Mouse (Mus musculus) layer of hippocampus, adult 2 months (tissue): ENCODE data around the gene Kdelr1. TPM values are rescaled to one million over a fixed set of nuclear protein-coding genes. Genes with fewer than 3 reads are reported as not detected.
"Not testable (repeated sequence)": the region's sequence is repeated elsewhere in the genome, so short reads cannot be mapped to it uniquely, and the experiment has no call there.

Experiments
- DNase-seq, 2 experiments: peaks; one replicate each; pipeline ENCODE4 v3.0.0; 2022; ENCODE audit warnings: low spot score in 2 of 2
- H3K27ac ChIP-seq: fragments of 200-600 bp; 2 replicates; pipeline ENCODE4 v1.8.1; 2022
- H3K4me3 ChIP-seq: fragments of 200-600 bp; 2 replicates; pipeline ENCODE4 v1.8.1; 2022; ENCODE audit warnings: mild to moderate bottlenecking
- CTCF ChIP-seq: fragments of 200-600 bp; conservative IDR thresholded peaks from 2 replicates; pipeline ENCODE4 v1.8.1; 2022; ENCODE audit warnings: antibody characterized with exemption, mild to moderate bottlenecking, moderate library complexity
- total RNA-seq, 2 experiments: library from RNA; stranded (reverse); gene quantifications; 2 replicates each; pipeline ENCODE4 v1.2.3; 2021

Gene Kdelr1
- total RNA-seq, 2 experiments from 2014 or later = 78.4 to 81.4 TPM

GRCm38 (mm10) chr7:45880531-45880930 is 8.0 kb downstream of the Kdelr1 start:
- no peak for TF ChIP-seq CTCF
- no peak overlapping the region for H3K27ac ChIP-seq
- H3K4me3 ChIP-seq = no peak overlapping the region
- no peak for DNase-seq

- TF ChIP-seq CTCF = no peak
- no peak for DNase-seq
- no peak overlapping the region for H3K27ac ChIP-seq
- H3K4me3 ChIP-seq = no peak overlapping the region
Measured at GRCm38 (mm10) chr7:45881011-45881410, 8.4 kb downstream of the Kdelr1 start.

- TF ChIP-seq CTCF = no peak
- Histone ChIP-seq H3K27ac (no peak overlapping the region), H3K4me3 (no peak overlapping the region)
- no peak for DNase-seq
Measured at GRCm38 (mm10) chr7:45887246-45887645, 14.7 kb downstream of the Kdelr1 start.

GRCm38 (mm10) chr7:45892651-45893050 is 20.1 kb downstream of the Kdelr1 start:
- no peak for TF ChIP-seq CTCF
- H3K27ac ChIP-seq = no peak overlapping the region
- no peak for DNase-seq
- no peak overlapping the region for H3K4me3 ChIP-seq

GRCm38 (mm10) chr7:45895931-45896516 is 23.5 kb downstream of the Kdelr1 start:
- Histone ChIP-seq H3K27ac (no peak overlapping the region), H3K4me3 (no peak overlapping the region)
- DNase-seq = no peak
- no peak for TF ChIP-seq CTCF

- H3K4me3 ChIP-seq = peak within 1 kb of the TSS; percentile 86
- H3K27ac ChIP-seq = peak within 1 kb of the TSS; percentile 96
- peak; percentile 94 to 98 for DNase-seq
- no peak for TF ChIP-seq CTCF
Measured at GRCm38 (mm10) chr7:45896517-45897257, 24.1 kb downstream of the Kdelr1 start, which contains the start of the genes Syngr4 and Tmem143. Syngr4 (minus strand) TSS chr7:45896714. Tmem143 (plus strand) TSS chr7:45896941.

- peak; percentile 24 to 33 for DNase-seq
- H3K27ac ChIP-seq = peak overlapping the region; percentile 96
- TF ChIP-seq CTCF = no peak
Measured at GRCm38 (mm10) chr7:45897258-45897757, 24.7 kb downstream of the Kdelr1 start.

GRCm38 (mm10) chr7:45898125-45898524 is 25.6 kb downstream of the Kdelr1 start:
- not testable (repeated sequence) for DNase-seq
- H3K4me3 ChIP-seq = peak overlapping the region; percentile 86
- peak overlapping the region; percentile 96 for H3K27ac ChIP-seq
- TF ChIP-seq CTCF = peak; percentile 70

More at GRCm38 (mm10) chr7:45897258-45897757, 24.7 kb downstream of the Kdelr1 start:
- peak overlapping the region; percentile 86 for H3K4me3 ChIP-seq

GRCm38 (mm10) chr7:45901562-45901961 is 29.0 kb downstream of the Kdelr1 start:
- no peak for TF ChIP-seq CTCF
- Histone ChIP-seq H3K27ac (no peak overlapping the region), H3K4me3 (no peak overlapping the region)
- no peak for DNase-seq

GRCm38 (mm10) chr7:45902481-45903002 is 30.0 kb downstream of the Kdelr1 start:
- TF ChIP-seq CTCF = no peak
- no peak for DNase-seq
- H3K27ac ChIP-seq = no peak overlapping the region
- no peak overlapping the region for H3K4me3 ChIP-seq

- no peak for TF ChIP-seq CTCF
- Histone ChIP-seq H3K4me3 (no peak overlapping the region), H3K27ac (no peak overlapping the region)
- no peak for DNase-seq
Measured at GRCm38 (mm10) chr7:45906622-45907021, 34.0 kb downstream of the Kdelr1 start.

- H3K4me3 ChIP-seq = no peak overlapping the region
- H3K27ac ChIP-seq = no peak overlapping the region
- TF ChIP-seq CTCF = no peak
- DNase-seq = no peak
Measured at GRCm38 (mm10) chr7:45908384-45908783, 35.8 kb downstream of the Kdelr1 start.

GRCm38 (mm10) chr7:45909145-45909544 is 36.6 kb downstream of the Kdelr1 start:
- no peak for TF ChIP-seq CTCF
- Histone ChIP-seq H3K4me3 (no peak overlapping the region), H3K27ac (no peak overlapping the region)
- DNase-seq = no peak
